In genomic region chr10:84435930-84436329, GRCm38 (mm10) we compare ENCODE assay signal across 11 mouse cellular contexts. TPM values are rescaled to one million over a fixed set of nuclear protein-coding genes. Genes with fewer than 3 reads are reported as not detected.
A peak's percentile ranks its signal among the peaks of the same experiment; 100 is the strongest.
DNase-seq lines count a peak whose midpoint lies in the region; ATAC-seq and TF ChIP-seq lines count a peak whose summit lies in the region.
"Had no signal": no experiment of that assay in that cellular context is flagged by ENCODE, and none has a peak within 500 bp of the region (broad histone marks: within the 10 kb centered on the region; RNA-seq: fewer than 3 reads in every experiment).

No protein-coding gene starts in this region.

- 61% methylated on average over 11 of the region's 11 CpGs for WGBS in lung, embryonic 16.5 days
- WGBS in lung, postnatal 0 days = 64% methylated on average over 11 of the region's 11 CpGs
- 53% methylated on average over 11 of the region's 11 CpGs for WGBS in hindbrain, embryonic 14.5 days
- 75% methylated on average over 11 of the region's 11 CpGs for WGBS in intestine, postnatal 0 days

- no peak for TF ChIP-seq CTCF in gastrocnemius, adult 2 months (IDR thresholded peaks at IDR 0.05)
- no peak for TF ChIP-seq CTCF in lung, postnatal 0 days (IDR thresholded peaks at IDR 0.05)
- no peak for TF ChIP-seq CTCF in intestine, postnatal 0 days (IDR thresholded peaks at IDR 0.05; ENCODE audit: low read depth)

- peak overlapping the region; percentile 84 for H3K4me3 ChIP-seq in gastrocnemius, adult 2 months
- H3K4me3 ChIP-seq in lung, embryonic 16.5 days (ENCODE audit: low read length) = no peak overlapping the region
- no peak overlapping the region for H3K4me3 ChIP-seq in lung, postnatal 0 days (ENCODE audit: low read depth, low read length)
- H3K4me3 ChIP-seq in hindbrain, embryonic 14.5 days (replicated peaks; ENCODE audit: low read length) = no peak overlapping the region
- no peak overlapping the region for H3K4me3 ChIP-seq in intestine, postnatal 0 days (ENCODE audit: low read depth, low read length)
- H3K4me3 ChIP-seq: limb, embryonic 15.5 days had no signal

- H3K4me1 ChIP-seq in lung, embryonic 16.5 days (replicated peaks; ENCODE audit: control insufficient read depth, insufficient read depth, low read length) = peaks cover 15% of the 10 kb centered on the region; the same call in 1 of the 2 replicates
- H3K4me1 ChIP-seq in lung, postnatal 0 days (ENCODE audit: insufficient read depth, low read depth, low read length) = peaks cover 6% of the 10 kb centered on the region; the same call in 1 of the 2 replicates
- peaks cover 31% of the 10 kb centered on the region for H3K4me1 ChIP-seq in hindbrain, embryonic 14.5 days (replicated peaks; ENCODE audit: control insufficient read depth, insufficient read depth, low read length)
- no peaks in the 10 kb centered on the region for H3K4me1 ChIP-seq in intestine, postnatal 0 days (replicated peaks; ENCODE audit: control insufficient read depth, insufficient read depth, low read length)

- no peaks in the 10 kb centered on the region; the same call in 1 of the 2 replicates for H3K36me3 ChIP-seq in lung, embryonic 16.5 days (ENCODE audit: control insufficient read depth, insufficient read depth, low read length)
- H3K36me3 ChIP-seq in lung, postnatal 0 days (ENCODE audit: insufficient read depth, low read length) = no peaks in the 10 kb centered on the region
- peaks cover 10% of the 10 kb centered on the region; the same call in 1 of the 2 replicates for H3K36me3 ChIP-seq in hindbrain, embryonic 14.5 days (replicated peaks; ENCODE audit: control insufficient read depth, insufficient read depth)
- no peaks in the 10 kb centered on the region for H3K36me3 ChIP-seq in intestine, postnatal 0 days (ENCODE audit: control insufficient read depth, insufficient read depth)

- H3K27ac ChIP-seq in gastrocnemius, adult 2 months = peak overlapping the region; percentile 100; the same call in 1 of the 2 replicates
- no peak overlapping the region for H3K27ac ChIP-seq in lung, embryonic 16.5 days (ENCODE audit: low read length)
- no peak overlapping the region for H3K27ac ChIP-seq in lung, postnatal 0 days (ENCODE audit: low read length)
- no peak overlapping the region for H3K27ac ChIP-seq in hindbrain, embryonic 14.5 days
- no peak overlapping the region for H3K27ac ChIP-seq in intestine, postnatal 0 days (ENCODE audit: low read depth, low read length)
- H3K27ac ChIP-seq: limb, embryonic 15.5 days had no signal

- TF ChIP-seq EP300 in lung, postnatal 0 days (IDR thresholded peaks at IDR 0.05) = no peak

- no peaks in the 10 kb centered on the region for H3K9me3 ChIP-seq in lung, embryonic 16.5 days (ENCODE audit: control insufficient read depth, low read length)
- H3K9me3 ChIP-seq in lung, postnatal 0 days (ENCODE audit: low read length) = no peaks in the 10 kb centered on the region
- no peaks in the 10 kb centered on the region for H3K9me3 ChIP-seq in hindbrain, embryonic 14.5 days (ENCODE audit: control insufficient read depth, low read length)
- no peaks in the 10 kb centered on the region for H3K9me3 ChIP-seq in intestine, postnatal 0 days (ENCODE audit: control insufficient read depth)
- H3K9me3 ChIP-seq: limb, embryonic 15.5 days had no signal

- no peak for ATAC-seq in lung, embryonic 16.5 days (ENCODE audit: low read depth)
- ATAC-seq in lung, postnatal 0 days = no peak
- ATAC-seq in hindbrain, embryonic 14.5 days (ENCODE audit: low FRiP score) = no peak
- no peak for ATAC-seq in intestine, postnatal 0 days
- ATAC-seq in erythroblast, adult 5-6 weeks (replicated peaks; ENCODE audit: low FRiP score, poor library complexity, severe bottlenecking) = no peak

- H3K27me3 ChIP-seq in lung, embryonic 16.5 days (ENCODE audit: control insufficient read depth, insufficient read depth, low read depth, low read length) = no peaks in the 10 kb centered on the region
- no peaks in the 10 kb centered on the region for H3K27me3 ChIP-seq in lung, postnatal 0 days (replicated peaks; ENCODE audit: insufficient read depth, low read length)
- no peaks in the 10 kb centered on the region for H3K27me3 ChIP-seq in hindbrain, embryonic 14.5 days (ENCODE audit: control insufficient read depth, insufficient read depth, low read length)
- H3K27me3 ChIP-seq in intestine, postnatal 0 days (replicated peaks; ENCODE audit: control insufficient read depth, insufficient read depth, low read length) = peaks cover 23% of the 10 kb centered on the region
- H3K27me3 ChIP-seq: limb, embryonic 15.5 days had no signal

- intact Hi-C loops in gastrocnemius, adult 2 months (cut with DNase I) = loop anchor here (2.0 to 10.0 kb wide), 5 partner anchors 17 to 619 kb away; no protein-coding TSS in a partner anchor

- peak overlapping the region; percentile 25; the same call in 1 of the 2 replicates for H3K9ac ChIP-seq in lung, embryonic 16.5 days (ENCODE audit: low read length)
- no peak overlapping the region for H3K9ac ChIP-seq in lung, postnatal 0 days (replicated peaks; ENCODE audit: low read depth)
- H3K9ac ChIP-seq in hindbrain, embryonic 14.5 days = 0 out of 2 replicates have a peak overlapping the region, but pooled peaks have one; percentile 21
- H3K9ac ChIP-seq in intestine, postnatal 0 days (ENCODE audit: low read depth, low read length) = no peak overlapping the region
- H3K9ac ChIP-seq: limb, embryonic 15.5 days had no signal

- DNase-seq in gastrocnemius, adult 2 months = no peak
- no peak for DNase-seq in gastrocnemius, postnatal 25 days
- DNase-seq in lung, postnatal 0 days (ENCODE audit: low spot score) = no peak
- no peak for DNase-seq in hindbrain, embryonic 14.5 days (ENCODE audit: low spot score)
- DNase-seq in right cerebral cortex, postnatal 36 days (ENCODE audit: low spot score in 2 of 2) = no peak
- DNase-seq: lung, postnatal 14 days; thymus, adult 18-20 months had no signal

- no peak overlapping the region for H3K4me2 ChIP-seq in lung, embryonic 16.5 days (ENCODE audit: low read depth, low read length)
- H3K4me2 ChIP-seq in lung, postnatal 0 days (replicated peaks; ENCODE audit: low read depth, low read length) = no peak overlapping the region
- peak overlapping the region; percentile 7; the same call in 1 of the 2 replicates for H3K4me2 ChIP-seq in hindbrain, embryonic 14.5 days (replicated peaks)
- no peak overlapping the region for H3K4me2 ChIP-seq in intestine, postnatal 0 days (replicated peaks; ENCODE audit: low read depth)
- H3K4me2 ChIP-seq: limb, embryonic 15.5 days had no signal

RNA-seq across cellular contexts. Expression of gene Nuak1, which starts 4.5 kb away (rescaled TPM):
- 10 to 100 TPM; 21.4 to 31.0 TPM for total RNA-seq in gastrocnemius, adult 2 months (2021)
- 10 to 100 TPM; 12.6 to 19.4 TPM for total RNA-seq in gastrocnemius, postnatal 25 days (2021)
- polyA plus RNA-seq in lung, embryonic 16.5 days (2015; fragmentation: Nextera tagmentation; extraction: Ambion mirVana) = 2.2 and 2.6 TPM in 2 replicates
- 2.2 and 2.3 TPM in 2 replicates for polyA plus RNA-seq in lung, postnatal 0 days (2015; fragmentation: Nextera tagmentation; extraction: Ambion mirVana)
- polyA plus RNA-seq in hindbrain, embryonic 14.5 days (2014; fragmentation: Nextera tagmentation; extraction: Ambion mirVana) = 4.9 TPM in 2 replicates
- 0.37 and 0.55 TPM in 2 replicates for polyA plus RNA-seq in intestine, postnatal 0 days (2015; fragmentation: Nextera tagmentation; extraction: Ambion mirVana)
- total RNA-seq in erythroblast, adult 5-6 weeks (2015; ENCODE audit: low replicate concordance) = not detected in 2 replicates
- total RNA-seq in erythroblast, adult 5-6 weeks (2017; ENCODE audit: low replicate concordance) = 0.85 TPM in 1 of 2 replicates, not detected in the other

Comparison
In these comparisons a context has a peak if more than half of its experiments do, and no peak if none do; other contexts are left out.
1. H3K9ac ChIP-seq: peak in lung, embryonic 16.5 days (single experiment) and hindbrain, embryonic 14.5 days (single experiment); none in lung, postnatal 0 days (single experiment) and intestine, postnatal 0 days (single experiment).